Mouse (Mus musculus): Measurements from ENCODE around the gene Padi3.

- TF ChIP-seq CTCF (IDR thresholded peaks at IDR 0.05; ENCODE audit: extremely low read depth, insufficient read depth, low read length), result no peak
- no peak for TF ChIP-seq POLR2A (IDR thresholded peaks at IDR 0.05; ENCODE audit: extremely low read depth, insufficient read depth, low read length)
Observed at GRCm38 (mm10) chr4:140837879-140838278, 27.4 kb upstream of the Padi3 start.
